Mouse (Mus musculus) T-cell, adult 2 months (primary cell): ENCODE measurements around the gene Lrguk.

Source experiments
- DNase-seq: peaks from one replicate; pipeline ENCODE4 v3.0.0; 2022; ENCODE audit warnings: low spot score

Lrguk gene

DNA sequence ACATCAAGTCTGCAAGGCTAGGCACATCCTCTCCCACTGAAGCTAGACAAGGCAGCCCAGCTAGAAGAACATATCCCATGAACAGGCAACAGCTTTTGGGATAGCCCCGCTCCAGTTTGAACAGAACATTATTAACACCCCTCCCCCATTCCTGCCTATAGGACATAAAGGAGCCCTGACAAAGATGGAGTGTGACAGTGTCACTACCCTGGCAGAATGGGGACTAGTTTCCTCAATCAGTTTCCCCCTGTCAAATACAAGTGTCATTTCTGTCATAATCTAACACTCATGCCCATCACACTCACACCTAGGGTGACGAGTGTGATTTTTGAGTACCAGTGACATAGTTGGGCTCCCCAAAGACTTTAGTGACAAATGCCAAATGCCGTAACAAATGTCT lies 118.8 kb downstream of the Lrguk start:
- no peak for DNase-seq

DNA sequence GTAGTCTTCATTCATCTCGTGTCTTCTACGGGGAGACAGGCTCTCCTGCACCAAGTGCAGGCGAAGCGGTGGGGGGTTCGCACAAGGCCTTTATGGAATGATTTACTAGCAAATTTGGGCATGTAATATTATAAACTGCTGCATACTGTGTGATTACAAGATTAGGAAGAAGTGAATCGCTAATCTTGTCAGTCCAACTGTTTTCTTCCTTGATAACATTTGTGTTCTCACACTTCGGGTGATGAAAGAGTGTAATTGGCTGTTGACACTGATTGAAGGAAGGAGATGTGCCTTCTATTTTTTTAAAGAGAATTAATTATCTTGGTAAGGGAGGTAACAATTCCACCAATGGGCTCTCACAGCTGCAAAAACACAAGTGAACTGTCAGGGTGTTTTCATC lies 119.4 kb downstream of the Lrguk start:
- no peak for DNase-seq

DNA sequence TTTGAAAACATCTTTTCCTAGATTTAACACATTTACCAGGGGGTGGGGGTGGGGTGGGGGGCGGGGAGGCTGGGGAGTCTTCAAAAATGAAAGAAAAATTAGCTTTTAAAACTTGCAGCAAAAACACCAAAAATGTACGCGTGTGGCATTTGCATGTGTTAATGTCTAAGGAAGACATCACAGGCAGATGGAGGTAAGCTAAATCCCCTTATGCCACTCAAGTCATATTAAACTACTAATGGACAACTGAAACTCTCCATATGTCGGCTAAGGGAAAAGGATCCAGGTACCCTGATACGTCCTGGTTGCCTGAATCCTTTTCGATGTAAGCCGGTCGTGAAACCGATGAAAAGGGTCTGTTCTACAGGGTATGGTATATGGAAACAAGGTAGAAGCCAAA lies 119.8 kb downstream of the Lrguk start:
- no peak for DNase-seq

DNA sequence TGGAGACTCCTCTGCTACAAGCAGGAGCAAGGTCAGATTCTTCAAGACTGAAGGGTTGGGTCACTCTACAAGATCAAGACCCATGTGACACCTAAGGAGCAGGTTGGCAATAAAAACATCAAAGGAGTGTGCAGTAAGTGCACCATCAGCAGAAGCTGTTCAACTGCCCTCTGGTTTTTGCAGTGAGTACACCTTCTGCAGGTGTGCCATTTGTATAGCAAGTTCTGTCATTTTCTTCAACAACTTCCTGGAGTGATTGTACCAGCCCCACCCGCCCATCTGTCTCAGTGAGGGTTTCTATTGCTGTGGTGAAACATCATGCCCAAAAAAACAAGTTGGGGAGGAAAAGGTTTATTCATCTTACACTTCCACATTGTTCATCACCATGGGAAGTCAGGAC lies 120.6 kb downstream of the Lrguk start:
- no peak for DNase-seq

DNA sequence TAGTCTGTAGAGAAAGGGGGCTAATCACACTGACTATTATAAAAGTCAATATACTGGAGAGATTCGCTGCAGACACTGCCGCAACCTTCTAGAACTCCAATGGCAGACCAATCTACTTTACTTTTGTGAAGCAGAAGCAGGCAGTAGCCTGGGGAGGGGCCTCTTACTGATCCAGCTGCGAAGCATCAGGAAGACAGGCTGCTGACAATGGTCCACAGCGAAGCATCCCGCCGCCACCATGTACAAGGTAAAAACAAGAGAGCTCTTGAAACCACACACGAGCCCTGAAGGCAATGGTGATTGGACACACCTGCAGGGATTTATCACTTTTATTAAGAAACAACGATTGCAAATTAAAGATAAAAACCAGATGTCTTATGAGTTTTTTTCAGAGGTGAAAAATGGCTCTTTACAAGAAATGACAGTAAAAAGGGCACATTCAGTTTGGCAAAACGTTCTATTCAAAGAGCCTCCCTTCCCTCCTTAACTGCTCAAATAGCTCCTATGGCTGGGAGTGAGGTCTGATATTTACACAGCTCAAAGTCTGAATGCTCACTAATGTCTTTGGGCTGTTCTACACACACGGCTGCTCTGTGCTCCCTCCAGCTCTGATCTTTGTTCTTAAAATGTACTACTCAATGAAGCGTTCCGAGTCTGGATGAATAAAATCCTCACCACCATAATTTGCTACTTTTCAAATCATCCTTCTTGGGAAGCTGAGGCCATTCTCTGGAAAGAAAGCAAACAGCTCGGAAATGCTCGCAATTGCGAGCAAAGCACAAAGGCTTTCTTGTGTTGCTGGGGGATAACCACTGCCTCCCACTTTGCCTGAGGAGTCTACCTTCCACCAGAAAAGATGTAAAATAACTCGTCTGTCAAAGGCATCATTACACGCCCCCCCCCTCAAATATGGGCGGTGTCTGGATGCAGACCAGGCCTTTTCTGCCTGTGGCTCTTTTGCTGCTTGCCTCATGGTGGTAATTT lies 124.1 kb downstream of the Lrguk start:
- no peak for DNase-seq

DNA sequence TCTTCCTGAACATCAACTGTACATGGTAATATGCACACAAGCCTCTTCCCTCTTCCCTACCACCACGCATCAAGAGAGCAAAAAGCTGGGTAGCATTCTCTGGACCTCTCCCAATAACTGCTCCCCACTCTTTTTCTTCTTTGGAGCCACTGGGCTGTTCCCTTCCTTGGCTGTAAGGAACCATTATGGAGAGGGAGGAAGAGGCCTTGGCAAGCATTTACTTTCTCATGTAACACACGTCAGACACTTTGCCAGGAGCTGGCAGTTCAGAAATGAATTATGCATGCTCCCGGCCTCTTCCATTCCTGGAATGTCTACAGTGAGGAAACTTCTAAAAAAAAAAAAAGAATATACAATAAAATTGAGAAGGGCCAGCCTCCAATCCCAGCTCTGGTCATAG lies 125.0 kb downstream of the Lrguk start:
- DNase-seq: no peak

DNA sequence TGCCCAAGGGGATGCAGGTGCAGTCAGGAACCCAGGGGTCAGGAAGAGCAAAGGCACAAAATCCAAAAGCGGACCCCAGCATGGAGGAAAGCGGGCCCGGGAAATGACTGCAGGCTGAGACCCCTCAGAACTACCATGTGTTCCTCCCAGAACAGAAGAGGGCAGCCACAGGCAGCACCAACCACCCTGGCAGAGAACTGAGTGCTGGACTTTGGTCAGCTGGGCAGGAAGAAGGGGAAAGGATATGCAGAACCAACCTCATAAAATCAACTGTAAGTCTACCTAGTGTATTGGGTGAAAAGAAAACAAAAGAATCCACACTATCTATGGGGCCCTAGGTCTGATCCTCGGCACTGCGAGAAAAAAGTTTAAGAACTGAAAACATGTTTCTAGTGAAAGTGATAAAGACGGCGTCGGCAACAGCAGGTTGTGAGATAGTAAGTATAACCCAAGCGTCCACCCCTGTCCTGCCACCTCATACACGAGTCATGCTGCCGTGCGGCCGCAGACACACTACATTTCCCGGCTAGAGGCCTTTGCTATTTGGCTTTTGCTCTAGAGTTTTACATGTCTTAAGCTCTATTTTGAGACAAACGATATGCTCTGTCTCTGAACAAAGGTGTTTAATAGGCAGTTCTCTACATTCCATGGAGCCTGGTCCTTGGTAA lies 126.0 kb downstream of the Lrguk start:
- no peak for DNase-seq

DNA sequence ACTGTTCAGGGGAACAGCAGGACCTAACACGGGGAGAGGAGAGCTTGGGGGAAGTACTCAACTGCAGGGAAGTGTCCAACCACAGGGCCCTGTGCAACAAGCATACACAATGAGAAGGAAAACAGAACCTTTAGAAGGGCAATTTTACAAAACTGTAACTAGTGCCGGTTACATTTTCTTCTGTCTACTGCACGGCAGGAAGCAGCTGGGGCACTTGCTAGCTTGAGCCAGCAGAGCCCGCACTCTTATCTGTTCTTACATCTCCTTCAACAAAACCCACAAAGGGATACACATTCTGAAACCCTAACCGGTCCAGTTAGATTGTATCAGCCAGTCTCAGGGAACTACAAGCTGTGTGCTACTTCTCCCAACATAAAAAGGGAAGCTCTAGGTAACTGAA lies 126.8 kb downstream of the Lrguk start:
- peak; percentile 14 for DNase-seq

DNA sequence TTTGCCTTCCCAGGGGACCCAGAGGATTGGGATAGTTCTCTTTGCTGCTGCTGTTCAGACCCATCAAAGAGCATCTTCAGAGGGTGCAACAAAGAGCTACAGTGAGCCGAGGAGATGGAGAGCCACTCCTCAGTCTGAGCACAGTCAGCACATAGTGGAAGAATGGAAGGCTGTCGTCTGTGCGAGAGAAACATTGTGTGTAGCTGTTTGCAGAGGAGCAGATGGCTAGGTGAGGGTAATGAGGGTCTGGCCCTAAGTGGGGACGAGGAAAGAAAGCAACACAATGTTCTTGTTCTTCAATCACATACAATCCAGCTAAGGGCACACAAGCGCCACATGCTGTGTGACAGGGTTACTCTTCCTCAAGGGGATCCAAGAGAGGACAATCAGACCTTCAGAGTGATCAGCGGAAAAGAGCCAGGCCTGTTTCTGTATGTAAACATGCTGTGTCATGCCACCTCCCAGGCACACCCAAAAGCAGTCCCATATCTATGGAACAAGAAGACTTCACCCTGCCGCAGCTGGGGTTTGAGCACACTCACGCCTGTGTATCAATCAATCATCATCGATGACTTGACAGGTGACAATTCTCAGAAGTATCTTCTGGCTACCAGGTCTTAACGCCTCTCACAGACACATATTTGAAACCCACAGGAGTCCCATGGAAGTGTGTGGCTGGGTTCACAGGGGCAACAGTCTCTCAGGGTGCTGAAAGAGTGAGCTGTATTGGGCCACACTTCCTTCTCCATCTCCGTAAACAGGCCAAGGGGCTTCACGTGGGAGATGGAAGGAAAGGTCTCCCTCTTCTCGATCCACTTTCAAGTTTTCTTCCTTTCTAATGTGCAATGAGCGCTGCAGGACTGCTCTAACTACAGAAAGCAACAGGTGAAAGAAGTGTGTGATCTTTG lies 127.8 kb downstream of the Lrguk start:
- DNase-seq: no peak

DNA sequence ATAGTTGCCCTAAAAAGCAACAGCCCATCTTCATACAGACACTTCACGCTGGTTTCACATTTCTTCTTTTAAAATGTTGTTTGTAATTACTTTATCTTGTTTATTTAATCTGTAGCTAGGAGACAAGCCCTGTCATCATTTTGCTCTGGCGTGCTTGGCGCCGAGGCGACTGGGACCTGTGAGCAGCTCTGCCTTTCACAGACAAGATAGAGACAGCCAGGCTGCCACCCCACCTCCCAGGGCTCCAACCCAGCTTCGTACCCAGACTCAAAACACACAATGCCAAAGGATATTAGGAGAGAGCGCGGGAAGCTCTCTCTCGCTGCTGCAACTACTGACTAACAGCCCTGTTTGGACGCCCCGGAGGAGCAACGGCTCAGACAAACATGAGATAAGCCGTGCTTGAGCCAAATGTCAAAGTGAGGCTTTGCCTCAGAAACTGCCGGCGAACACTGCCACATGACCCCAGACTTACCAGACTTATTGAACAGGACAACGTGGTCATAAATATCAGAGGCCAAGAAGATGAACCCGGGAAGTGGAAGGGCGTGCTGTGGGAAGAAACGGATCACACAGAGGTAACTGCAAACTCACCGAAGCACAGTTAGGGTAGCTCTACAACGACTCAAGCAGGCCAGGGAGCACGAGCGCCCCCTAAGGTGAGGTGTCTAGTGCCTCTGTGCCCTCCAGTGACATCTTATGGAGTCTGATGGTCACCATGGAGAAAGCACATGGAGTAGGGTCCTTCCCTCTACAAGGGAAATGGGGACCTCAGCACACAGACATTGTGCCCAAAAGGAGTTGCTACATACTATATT lies 131.0 kb downstream of the Lrguk start:
- no peak for DNase-seq

DNA sequence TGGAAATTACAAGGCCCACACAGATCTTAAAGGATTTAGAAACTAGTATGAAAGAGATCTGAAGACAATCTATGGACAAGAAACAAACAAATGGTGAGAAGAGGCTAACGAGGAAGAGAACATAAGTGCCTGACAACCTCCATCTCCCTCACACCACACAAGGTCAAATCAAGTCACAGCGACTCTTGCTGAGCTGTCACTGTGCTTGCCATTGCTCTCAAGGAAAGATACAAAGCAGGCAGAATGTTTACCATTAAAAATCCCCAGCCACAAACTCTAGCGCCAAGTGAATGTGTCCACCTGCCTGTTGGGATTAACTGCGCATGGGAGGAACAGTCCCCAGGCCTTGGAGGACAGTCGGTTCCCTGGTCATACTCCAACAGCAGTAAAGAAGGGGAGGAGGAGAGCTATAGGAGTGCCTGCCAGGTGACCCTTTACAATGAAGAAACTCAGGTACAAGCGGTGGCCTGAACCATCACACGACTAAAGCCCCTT lies 131.6 kb downstream of the Lrguk start:
- DNase-seq: no peak

DNA sequence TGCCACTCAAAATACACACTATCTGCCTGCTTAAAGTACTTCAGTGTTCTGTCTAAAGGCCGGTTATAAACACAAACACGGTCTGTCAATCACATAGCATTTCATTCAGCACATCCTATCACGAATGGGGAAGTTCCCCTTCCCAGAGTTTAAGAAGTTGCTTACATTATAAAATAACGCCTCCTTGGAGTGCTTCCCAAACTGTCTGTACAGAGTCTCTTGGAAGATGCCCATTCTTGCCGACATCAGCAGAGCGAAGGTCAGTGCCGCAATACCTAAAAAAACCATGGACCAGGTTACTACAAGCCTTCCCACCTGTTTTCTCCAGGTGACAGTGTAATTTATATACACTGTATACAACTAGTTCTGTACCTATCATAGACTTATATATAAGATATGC lies 132.3 kb downstream of the Lrguk start:
- DNase-seq: no peak

DNA sequence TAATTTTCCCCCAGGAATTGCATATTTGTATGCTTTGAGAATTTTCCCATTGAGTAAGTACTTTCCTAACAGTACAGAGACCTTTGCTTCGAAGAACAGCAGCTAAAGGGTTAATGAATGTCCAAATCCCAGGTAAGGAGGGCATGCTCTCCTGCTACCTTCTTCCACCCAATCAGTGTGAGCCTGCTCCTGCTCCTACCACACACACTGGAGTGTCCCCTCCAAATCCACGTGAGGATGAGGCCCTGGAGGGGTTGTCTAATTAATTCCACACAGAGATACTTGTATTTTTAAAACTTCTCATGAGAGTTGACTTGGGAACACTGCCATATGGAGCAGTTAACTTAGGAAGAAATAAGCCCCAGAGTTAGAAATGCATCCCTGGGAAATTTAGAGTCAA lies 133.4 kb downstream of the Lrguk start:
- DNase-seq: no peak

DNA sequence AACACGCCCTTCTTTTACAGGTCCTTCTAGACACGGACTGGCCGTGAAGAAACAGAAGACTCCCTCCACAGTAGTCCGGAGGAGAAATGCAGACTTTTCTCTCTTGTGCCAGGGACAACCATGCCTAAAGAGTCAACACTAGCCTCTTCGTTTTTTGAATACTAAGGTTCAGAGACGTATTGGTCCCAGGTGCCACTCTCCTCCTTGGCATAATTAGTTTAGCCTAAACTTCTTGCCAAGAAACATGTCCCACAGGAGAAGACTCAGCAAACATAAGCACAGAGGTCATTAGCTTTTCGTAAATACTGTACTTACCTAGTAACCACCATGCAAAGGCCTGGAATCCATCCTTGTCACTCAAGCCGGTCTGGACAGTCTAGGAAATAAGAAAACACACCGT lies 133.8 kb downstream of the Lrguk start:
- DNase-seq: no peak

DNA sequence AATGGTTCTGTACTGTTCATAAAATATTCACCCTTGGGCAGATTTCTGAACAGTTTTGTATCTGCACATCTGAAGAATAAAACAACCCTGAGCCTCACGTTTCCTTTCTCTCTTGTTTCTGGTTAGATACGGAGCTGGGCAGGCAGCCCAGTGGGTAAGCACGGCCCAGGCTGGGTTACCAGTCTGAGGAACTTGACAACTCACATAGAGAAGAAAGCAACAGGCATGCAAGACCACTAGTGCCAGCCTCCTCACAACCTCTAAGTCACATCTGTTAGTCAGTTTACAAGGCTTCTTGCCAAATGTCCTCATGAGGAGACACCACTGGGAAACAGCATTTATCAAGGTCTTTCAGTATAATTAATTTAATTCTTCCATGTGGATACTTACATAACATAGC lies 139.6 kb downstream of the Lrguk start:
- no peak for DNase-seq

DNA sequence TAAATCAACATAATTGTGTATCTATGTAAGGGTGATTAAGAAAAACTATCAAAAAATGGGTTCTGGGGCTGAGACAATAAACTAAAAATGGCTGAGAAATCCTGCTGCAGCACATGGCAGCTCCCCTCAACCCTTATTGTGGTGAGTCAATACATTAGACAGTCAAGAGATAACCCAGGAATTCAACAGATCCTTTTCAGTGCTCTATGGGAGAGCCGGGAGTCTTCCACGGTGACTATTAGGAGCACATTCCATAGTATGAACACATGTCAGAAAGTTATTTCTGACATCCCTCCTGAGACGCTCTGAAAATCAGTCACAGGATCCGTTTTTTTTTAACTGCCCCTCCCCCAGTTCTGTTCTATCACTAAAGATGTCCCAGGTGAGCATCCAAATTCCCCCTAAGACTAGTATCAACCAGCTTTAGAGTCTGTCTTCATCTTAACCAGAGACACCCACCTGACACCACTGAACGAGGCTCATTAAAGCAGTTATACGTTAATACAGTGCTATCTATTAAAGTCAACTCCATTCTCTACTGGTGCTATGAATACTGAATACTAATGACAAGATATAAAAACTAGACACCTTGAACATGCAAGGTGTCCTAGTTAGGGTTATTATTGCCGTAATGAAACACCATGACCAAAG lies 141.7 kb downstream of the Lrguk start:
- no peak for DNase-seq

DNA sequence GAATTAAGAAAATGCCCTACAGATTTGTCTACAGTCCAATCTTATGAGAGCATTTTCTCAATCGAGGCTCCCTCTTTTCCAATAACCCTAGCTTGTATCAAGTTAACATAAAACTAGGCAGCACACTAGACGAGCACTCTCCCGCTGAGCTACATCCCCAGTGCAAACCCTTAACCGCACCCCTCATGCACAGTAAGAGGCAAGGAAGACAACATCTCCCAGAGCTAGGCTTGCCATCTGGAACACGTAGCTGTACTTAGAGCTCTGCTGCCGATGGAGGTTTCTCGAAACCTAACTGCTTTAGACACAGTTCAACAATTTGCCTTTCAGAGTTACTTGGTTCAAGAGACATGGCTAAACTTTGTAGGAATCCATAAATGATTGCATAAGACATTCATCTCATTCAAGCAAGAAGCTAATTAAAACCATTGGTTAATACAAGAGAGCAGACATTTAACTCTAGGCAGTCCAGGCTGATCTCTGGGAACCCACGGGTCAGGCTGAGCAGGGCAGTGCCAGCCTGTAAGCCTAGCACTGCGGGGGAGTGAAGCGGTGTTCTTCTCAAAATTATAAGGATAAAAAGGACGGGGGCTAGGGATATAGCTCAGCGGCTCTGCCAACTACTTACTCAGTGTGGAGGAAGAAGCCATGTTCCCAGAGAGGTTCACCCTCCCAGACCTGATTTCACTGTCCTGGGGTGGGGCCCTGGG lies 142.7 kb downstream of the Lrguk start:
- no peak for DNase-seq

DNA sequence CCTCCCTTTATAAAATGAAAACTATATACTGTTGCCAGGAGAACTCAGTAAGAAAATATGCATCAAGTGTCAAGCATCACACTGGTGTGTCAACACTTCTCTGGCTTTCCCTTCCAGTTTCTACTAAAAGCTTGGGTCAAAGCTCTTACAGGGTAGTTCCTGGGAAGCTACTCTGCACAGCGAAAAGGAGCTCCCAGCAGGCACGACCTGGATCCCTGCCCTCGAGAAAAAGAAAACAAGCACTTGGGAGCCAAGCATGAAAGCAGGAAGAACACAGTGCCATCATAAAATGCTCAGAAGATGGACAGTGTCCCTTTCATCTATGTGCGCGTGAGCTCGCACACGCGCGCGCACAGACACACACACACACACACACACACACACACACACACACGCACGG lies 144.0 kb downstream of the Lrguk start:
- DNase-seq: no peak

DNA sequence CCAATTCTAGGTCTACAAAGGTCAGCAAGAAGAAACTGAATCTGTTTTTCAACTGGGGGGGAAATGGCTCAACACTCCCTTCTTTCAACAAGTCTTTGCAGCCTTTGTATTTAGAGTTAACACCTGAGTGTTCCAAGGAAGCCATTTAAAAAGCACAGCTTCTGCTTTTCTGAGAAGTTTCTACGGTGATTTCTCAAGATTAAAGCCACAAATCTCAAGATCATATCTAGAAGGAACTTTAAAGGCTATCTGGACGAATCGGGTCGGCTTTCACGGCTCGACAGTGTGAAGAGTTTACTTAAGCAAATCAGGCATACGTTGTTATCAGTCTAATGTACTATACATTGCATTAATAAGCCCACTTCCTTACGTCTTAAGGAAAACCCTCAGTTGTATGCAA lies 145.5 kb downstream of the Lrguk start:
- no peak for DNase-seq
